Mouse (Mus musculus): ENCODE results near the gene Zcchc17. TPM values are rescaled to one million over a fixed set of nuclear protein-coding genes. Genes with fewer than 3 reads are reported as not detected.

The Zcchc17 gene
- polyA plus RNA-seq (2016; fragmentation: Nextera tagmentation; extraction: Ambion mirVana) = 46.2 and 48.2 TPM in 2 replicates

DNA sequence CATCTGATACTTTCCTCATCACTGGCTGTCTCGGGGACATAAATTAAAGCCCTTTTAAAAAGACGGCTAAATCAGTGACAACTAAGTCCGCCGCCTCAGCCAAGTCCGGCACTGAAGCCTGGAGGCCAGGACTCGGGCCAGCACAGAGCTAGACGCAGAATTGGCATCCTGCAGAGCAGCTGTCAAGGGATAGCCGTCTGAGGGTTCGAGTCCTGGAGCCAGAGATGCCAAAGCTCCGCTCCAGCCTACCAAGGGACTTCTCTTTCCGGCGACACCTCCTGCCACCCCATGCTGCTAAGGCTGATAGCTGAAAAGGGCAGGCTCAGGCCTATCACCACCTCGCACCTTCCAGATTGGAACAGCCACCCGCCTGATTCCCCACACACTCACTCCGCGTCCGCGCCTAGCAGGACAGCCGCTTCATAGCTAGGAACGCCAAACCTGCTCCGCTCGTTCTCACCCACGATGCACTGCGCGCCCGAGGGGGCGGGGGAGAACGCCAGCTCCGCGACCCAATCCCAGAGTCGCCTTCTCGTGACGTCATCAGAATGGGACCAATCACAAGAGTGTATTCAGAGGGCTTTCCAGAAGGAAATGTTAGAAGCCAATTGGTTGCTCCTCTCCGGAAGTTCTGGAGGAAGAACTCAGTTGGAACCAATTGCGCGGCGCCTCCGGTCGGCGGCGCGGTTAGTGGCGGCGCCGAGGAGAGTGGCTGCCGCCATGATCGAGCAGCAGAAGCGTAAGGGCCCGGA is at the start of gene Zcchc17, which contains the start of gene Snrnp40:
Gene Zcchc17, minus strand, starts transcription at position 458 of the 752 bp plus-strand sequence.
Gene Snrnp40, plus strand, starts transcription at position 647 of the 752 bp plus-strand sequence.
- no peaks in the 10 kb centered on the region for H3K27me3 ChIP-seq (replicated peaks)
- H3K4me2 ChIP-seq = peak within 1 kb of the TSS; percentile 87
- H3K36me3 ChIP-seq = peaks cover 32% of the 10 kb centered on the region
- peak within 1 kb of the TSS; percentile 83 for H3K27ac ChIP-seq (ENCODE audit: poor library complexity, severe bottlenecking)
- H3K4me1 ChIP-seq (replicated peaks) = peaks cover 17% of the 10 kb centered on the region
- H3K9ac ChIP-seq = peak within 1 kb of the TSS; percentile 95
- peak within 1 kb of the TSS; percentile 95 for H3K4me3 ChIP-seq
- no peaks in the 10 kb centered on the region for H3K9me3 ChIP-seq (replicated peaks)
- under 1% methylated on average over 49 of the region's 49 CpGs for whole genome bisulfite sequencing
- ATAC-seq (ENCODE audit: insufficient number of reproducible peaks, low FRiP score) = peak; percentile 99

GRCm38 (mm10) chr4:130391265-130391664 is 31.5 kb upstream of the Zcchc17 start:
- H3K4me2 ChIP-seq = no peak overlapping the region
- H3K36me3 ChIP-seq = peaks cover 46% of the 10 kb centered on the region
- ATAC-seq (ENCODE audit: insufficient number of reproducible peaks, low FRiP score) = no peak
- H3K27me3 ChIP-seq (replicated peaks) = no peaks in the 10 kb centered on the region
- H3K4me3 ChIP-seq = no peak overlapping the region
- 0 out of 2 replicates have a peak, but pooled peaks cover 2% of the 10 kb centered on the region for H3K4me1 ChIP-seq (replicated peaks)
- WGBS = 69% methylated on average over 3 of the region's 3 CpGs
- H3K9ac ChIP-seq = no peak overlapping the region
- no peaks in the 10 kb centered on the region for H3K9me3 ChIP-seq (replicated peaks)
- no peak overlapping the region for H3K27ac ChIP-seq (ENCODE audit: poor library complexity, severe bottlenecking)

DNA sequence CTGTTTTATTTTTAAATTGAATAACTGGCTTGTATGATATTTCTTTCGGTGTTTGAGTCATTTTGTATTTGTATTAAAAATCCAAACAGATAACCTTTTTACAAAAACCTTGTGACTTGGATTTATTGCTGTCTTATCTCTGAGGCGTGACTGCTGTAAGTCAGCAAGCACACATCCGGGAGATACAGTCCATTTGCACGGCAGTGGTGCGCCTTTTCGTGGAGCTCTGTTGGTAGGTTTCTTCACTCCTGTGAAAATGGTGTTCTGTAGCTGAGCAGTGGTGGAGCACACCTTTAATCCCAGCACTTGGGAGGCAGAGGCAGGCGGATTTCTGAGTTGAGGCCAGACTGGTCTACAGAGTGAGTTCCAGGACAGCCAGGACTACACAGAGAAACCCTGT is 30.2 kb upstream of the Zcchc17 start:
- WGBS = 86% methylated on average over 7 of the region's 7 CpGs
- H3K4me1 ChIP-seq (replicated peaks) = 0 out of 2 replicates have a peak, but pooled peaks cover 2% of the 10 kb centered on the region
- no peaks in the 10 kb centered on the region for H3K9me3 ChIP-seq (replicated peaks)
- no peak for ATAC-seq (ENCODE audit: insufficient number of reproducible peaks, low FRiP score)
- no peak overlapping the region for H3K4me3 ChIP-seq
- no peaks in the 10 kb centered on the region for H3K27me3 ChIP-seq (replicated peaks)
- no peak overlapping the region for H3K9ac ChIP-seq
- no peak overlapping the region for H3K27ac ChIP-seq (ENCODE audit: poor library complexity, severe bottlenecking)
- peaks cover 56% of the 10 kb centered on the region for H3K36me3 ChIP-seq
- no peak overlapping the region for H3K4me2 ChIP-seq

DNA sequence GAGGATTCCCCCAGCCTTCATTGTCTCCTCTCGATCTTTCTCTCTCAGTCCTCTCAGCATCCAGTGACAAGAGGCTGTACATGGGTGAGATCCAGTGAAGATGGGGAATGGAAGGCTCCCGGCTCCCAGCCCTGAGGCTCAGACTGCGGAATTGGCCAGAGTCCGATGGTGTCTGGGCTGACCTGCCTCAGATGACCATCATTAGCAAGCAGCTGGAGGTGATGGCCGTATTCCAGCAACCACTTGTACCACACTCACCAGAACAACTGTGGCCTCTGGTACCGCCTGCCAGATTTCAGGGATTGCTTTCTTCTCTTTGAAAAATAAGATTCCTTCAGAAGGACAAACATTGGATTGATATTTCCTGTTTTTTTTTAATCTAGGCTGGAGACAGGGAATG is 29.8 kb upstream of the Zcchc17 start:
- Histone ChIP-seq H3K9ac (peak overlapping the region; percentile 5; the same call in 1 of the 2 replicates), H3K9me3 (replicated peaks) (no peaks in the 10 kb centered on the region), H3K27ac (ENCODE audit: poor library complexity, severe bottlenecking) (no peak overlapping the region), H3K4me2 (no peak overlapping the region), H3K4me3 (no peak overlapping the region), H3K27me3 (replicated peaks) (no peaks in the 10 kb centered on the region), H3K36me3 (peaks cover 60% of the 10 kb centered on the region), H3K4me1 (replicated peaks) (0 out of 2 replicates have a peak, but pooled peaks cover 2% of the 10 kb centered on the region)
- no peak for ATAC-seq (ENCODE audit: insufficient number of reproducible peaks, low FRiP score)
- 88% methylated on average over 6 of the region's 6 CpGs for WGBS

DNA sequence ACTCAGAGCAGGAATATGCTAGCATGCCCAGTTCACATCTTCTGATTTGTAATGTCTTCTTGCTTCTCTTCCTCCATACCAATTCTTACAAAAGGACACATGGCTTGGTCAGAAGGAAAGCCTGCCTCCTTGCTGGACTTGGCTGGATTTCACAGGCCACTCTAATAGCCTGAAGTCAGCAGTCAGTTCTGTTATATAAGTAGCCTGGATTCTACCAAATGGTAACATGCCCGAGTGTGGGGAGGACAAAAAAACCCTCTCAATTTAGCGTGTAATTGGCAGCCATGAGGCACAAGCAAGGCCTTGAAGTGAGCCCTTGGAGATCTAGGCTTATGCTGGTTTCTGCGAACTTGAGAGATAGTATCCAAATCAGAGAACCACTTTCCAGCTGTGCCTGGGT is 27.5 kb upstream of the Zcchc17 start:
- Histone ChIP-seq H3K9me3 (replicated peaks) (no peaks in the 10 kb centered on the region), H3K36me3 (peaks cover 80% of the 10 kb centered on the region), H3K4me3 (no peak overlapping the region), H3K4me2 (no peak overlapping the region), H3K27ac (ENCODE audit: poor library complexity, severe bottlenecking) (no peak overlapping the region), H3K27me3 (replicated peaks) (no peaks in the 10 kb centered on the region), H3K4me1 (replicated peaks) (0 out of 2 replicates have a peak, but pooled peaks cover 2% of the 10 kb centered on the region), H3K9ac (no peak overlapping the region)
- no peak for ATAC-seq (ENCODE audit: insufficient number of reproducible peaks, low FRiP score)
- WGBS = 82% methylated on average over 3 of the region's 3 CpGs

DNA sequence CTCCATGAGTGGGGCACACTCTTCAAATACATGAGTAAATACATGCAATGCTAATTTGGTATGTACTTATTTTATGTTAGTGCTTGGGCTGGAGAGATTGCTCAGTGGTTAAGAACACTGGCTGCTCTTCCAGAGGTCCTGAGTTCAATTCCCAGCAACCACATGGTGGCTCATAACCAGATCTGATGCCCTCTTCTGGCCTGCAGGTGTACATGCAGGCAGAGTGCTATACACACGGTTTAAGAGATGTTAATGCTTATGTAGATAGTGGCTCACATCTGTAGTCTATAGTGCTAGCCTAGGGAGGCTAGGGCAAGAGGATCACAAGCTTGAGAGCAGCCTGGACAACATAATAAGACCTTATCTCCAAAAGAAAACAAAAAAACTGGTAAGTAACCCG is 20.7 kb upstream of the Zcchc17 start:
- ATAC-seq (ENCODE audit: insufficient number of reproducible peaks, low FRiP score) = no peak
- H3K4me3 ChIP-seq = no peak overlapping the region
- H3K27me3 ChIP-seq (replicated peaks) = no peaks in the 10 kb centered on the region
- no peak overlapping the region for H3K9ac ChIP-seq
- H3K4me2 ChIP-seq = no peak overlapping the region
- H3K9me3 ChIP-seq (replicated peaks) = peaks cover 2% of the 10 kb centered on the region; the same call in 1 of the 2 replicates
- H3K27ac ChIP-seq (ENCODE audit: poor library complexity, severe bottlenecking) = no peak overlapping the region
- H3K36me3 ChIP-seq = peaks cover 89% of the 10 kb centered on the region
- H3K4me1 ChIP-seq (replicated peaks) = no peaks in the 10 kb centered on the region
- 66% methylated on average over 2 of the region's 2 CpGs for WGBS

DNA sequence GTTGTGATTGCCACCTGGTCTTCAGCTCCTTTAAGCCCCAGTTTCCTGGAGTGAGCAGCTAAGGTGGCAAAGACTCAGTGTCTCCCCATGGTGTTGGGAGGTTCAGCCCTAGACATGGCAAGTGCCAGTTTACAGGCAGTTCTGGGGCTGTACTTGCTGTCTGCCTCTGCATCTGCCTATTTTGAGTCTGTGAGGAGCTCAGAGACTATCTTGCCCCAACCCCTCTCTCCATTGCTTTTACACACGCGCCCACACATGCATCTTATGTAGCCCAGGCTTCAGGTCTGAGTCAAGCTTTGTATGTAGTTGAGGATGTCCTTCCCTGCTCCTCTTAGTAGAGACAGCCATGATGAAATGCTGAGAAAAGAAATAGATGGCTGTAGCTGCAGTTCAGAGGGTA is 19.4 kb upstream of the Zcchc17 start:
- ATAC-seq (ENCODE audit: insufficient number of reproducible peaks, low FRiP score) = no peak
- Histone ChIP-seq H3K9ac (no peak overlapping the region), H3K4me1 (replicated peaks) (no peaks in the 10 kb centered on the region), H3K27me3 (replicated peaks) (no peaks in the 10 kb centered on the region), H3K9me3 (replicated peaks) (peaks cover 2% of the 10 kb centered on the region; the same call in 1 of the 2 replicates), H3K27ac (ENCODE audit: poor library complexity, severe bottlenecking) (no peak overlapping the region), H3K4me2 (no peak overlapping the region), H3K36me3 (peaks cover 90% of the 10 kb centered on the region), H3K4me3 (no peak overlapping the region)
- 100% methylated on average over 2 of the region's 2 CpGs for WGBS

GRCm38 (mm10) chr4:130377500-130377899 is 17.8 kb upstream of the Zcchc17 start:
- no peak overlapping the region for H3K4me2 ChIP-seq
- 86% methylated on average over 4 of the region's 4 CpGs for WGBS
- no peak overlapping the region for H3K27ac ChIP-seq (ENCODE audit: poor library complexity, severe bottlenecking)
- no peaks in the 10 kb centered on the region for H3K4me1 ChIP-seq (replicated peaks)
- peaks cover 2% of the 10 kb centered on the region; the same call in 1 of the 2 replicates for H3K9me3 ChIP-seq (replicated peaks)
- ATAC-seq (ENCODE audit: insufficient number of reproducible peaks, low FRiP score) = no peak
- H3K4me3 ChIP-seq = no peak overlapping the region
- peaks cover 90% of the 10 kb centered on the region for H3K36me3 ChIP-seq
- H3K27me3 ChIP-seq (replicated peaks) = no peaks in the 10 kb centered on the region
- no peak overlapping the region for H3K9ac ChIP-seq

DNA sequence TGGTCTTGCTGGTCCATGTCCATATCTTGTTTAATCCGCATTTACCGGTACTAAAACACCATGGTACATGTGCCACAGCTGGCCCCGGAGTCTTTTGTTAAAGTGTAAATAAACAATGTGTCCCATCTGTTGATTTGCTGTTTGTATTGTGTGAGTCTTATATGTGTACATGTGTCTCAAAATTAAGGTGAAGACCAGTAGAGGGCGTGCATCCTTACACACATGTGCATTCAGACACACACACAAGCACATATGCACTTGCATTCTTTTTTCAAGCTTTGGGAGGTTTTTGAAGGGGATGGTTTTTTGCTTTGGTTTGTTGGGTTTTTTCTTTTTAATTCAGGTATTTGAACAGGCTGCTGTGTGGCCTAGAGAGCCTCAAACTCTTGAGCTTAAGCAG is 16.9 kb upstream of the Zcchc17 start:
- peaks cover 2% of the 10 kb centered on the region; the same call in 1 of the 2 replicates for H3K9me3 ChIP-seq (replicated peaks)
- 86% methylated on average over 4 of the region's 4 CpGs for WGBS
- peaks cover 88% of the 10 kb centered on the region for H3K36me3 ChIP-seq
- H3K4me3 ChIP-seq = no peak overlapping the region
- H3K9ac ChIP-seq = no peak overlapping the region
- ATAC-seq (ENCODE audit: insufficient number of reproducible peaks, low FRiP score) = no peak
- H3K4me2 ChIP-seq = no peak overlapping the region
- H3K4me1 ChIP-seq (replicated peaks) = no peaks in the 10 kb centered on the region
- H3K27me3 ChIP-seq (replicated peaks) = no peaks in the 10 kb centered on the region
- H3K27ac ChIP-seq (ENCODE audit: poor library complexity, severe bottlenecking) = no peak overlapping the region

DNA sequence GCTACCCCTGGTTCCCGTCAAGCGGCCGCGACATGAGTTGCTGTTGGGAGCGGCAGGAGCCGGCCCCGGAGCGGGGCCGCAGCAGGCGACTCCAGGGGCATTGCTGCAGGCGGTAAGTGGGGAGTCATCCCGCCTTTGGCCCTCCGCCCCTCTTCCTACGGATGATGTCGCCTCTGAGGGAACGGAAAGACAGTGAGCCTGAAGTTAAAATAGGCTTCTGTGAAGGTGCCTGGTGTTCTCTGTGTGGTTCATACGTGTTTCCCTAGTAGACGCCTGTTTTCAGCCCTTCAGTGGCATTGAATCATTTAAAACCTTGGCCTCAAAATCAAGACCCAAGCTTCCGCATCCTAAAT is 471 bp upstream of the Zcchc17 start:
- no peaks in the 10 kb centered on the region for H3K9me3 ChIP-seq (replicated peaks)
- peak overlapping the region; percentile 83 for H3K27ac ChIP-seq (ENCODE audit: poor library complexity, severe bottlenecking)
- peak overlapping the region; percentile 69 for H3K4me2 ChIP-seq
- ATAC-seq (ENCODE audit: insufficient number of reproducible peaks, low FRiP score) = no peak
- no peaks in the 10 kb centered on the region for H3K27me3 ChIP-seq (replicated peaks)
- H3K9ac ChIP-seq = peak overlapping the region; percentile 95
- WGBS = under 1% methylated on average over 19 of the region's 19 CpGs
- H3K36me3 ChIP-seq = peaks cover 38% of the 10 kb centered on the region
- peak overlapping the region; percentile 95 for H3K4me3 ChIP-seq
- peaks cover 17% of the 10 kb centered on the region for H3K4me1 ChIP-seq (replicated peaks)

- Histone ChIP-seq H3K36me3 (peaks cover 29% of the 10 kb centered on the region), H3K4me1 (replicated peaks) (peaks cover 17% of the 10 kb centered on the region), H3K4me3 (no peak overlapping the region), H3K9ac (no peak overlapping the region), H3K9me3 (replicated peaks) (no peaks in the 10 kb centered on the region), H3K4me2 (no peak overlapping the region), H3K27ac (ENCODE audit: poor library complexity, severe bottlenecking) (no peak overlapping the region), H3K27me3 (replicated peaks) (no peaks in the 10 kb centered on the region)
- no peak for ATAC-seq (ENCODE audit: insufficient number of reproducible peaks, low FRiP score)
Observed at GRCm38 (mm10) chr4:130357946-130358345, 1.8 kb downstream of the Zcchc17 start.

All from heart, embryonic 12.5 days (tissue).